8 mouse cellular contexts compared by ENCODE assay signal in genomic region chr4:133969114-133969770, GRCm38 (mm10). TPM values are rescaled to one million over a fixed set of nuclear protein-coding genes. Genes with fewer than 3 reads are reported as not detected.
A peak's percentile ranks its signal among the peaks of the same experiment; 100 is the strongest.
DNase-seq lines count a peak whose midpoint lies in the region; ATAC-seq lines count a peak whose summit lies in the region.

No protein-coding gene starts in this region.

- intact Hi-C loops in heart, postnatal 25 days (cut with DNase I), result loop anchor here (2.0 to 5.0 kb wide), 2 partner anchors 30 to 37 kb away; no protein-coding TSS in a partner anchor

- peak overlapping the region; percentile 96 for H3K9ac ChIP-seq in forebrain, embryonic 14.5 days (ENCODE audit: low read length)
- peak overlapping the region; percentile 97; the same call in 1 of the 2 replicates for H3K9ac ChIP-seq in liver, embryonic 16.5 days (ENCODE audit: low read depth, low read length)

- H3K9me3 ChIP-seq in heart, embryonic 10.5 days, result no peaks in the 10 kb centered on the region
- H3K9me3 ChIP-seq in forebrain, embryonic 14.5 days (replicated peaks; ENCODE audit: control insufficient read depth, low read length), result no peaks in the 10 kb centered on the region
- H3K9me3 ChIP-seq in liver, embryonic 16.5 days (replicated peaks; ENCODE audit: control insufficient read depth, low read length), result no peaks in the 10 kb centered on the region

- DNase-seq in heart, embryonic 10.5 days (ENCODE audit: low spot score), result no peak
- no peak for DNase-seq in heart, postnatal 25 days (ENCODE audit: low spot score)
- DNase-seq in R1 (ENCODE audit: low read depth, low spot score), result peak; percentile 46
- DNase-seq in forebrain, embryonic 14.5 days (ENCODE audit: low spot score), result peak; percentile 85
- DNase-seq in ovary, postnatal 10 days (ENCODE audit: low spot score), result no peak
- DNase-seq in spleen, postnatal 36 days (ENCODE audit: low spot score in 2 of 2), result no peak
- DNase-seq in thymus, postnatal 0 days (ENCODE audit: low spot score), result no peak

- peaks cover 58% of the 10 kb centered on the region for H3K36me3 ChIP-seq in heart, embryonic 10.5 days
- H3K36me3 ChIP-seq in forebrain, embryonic 14.5 days (ENCODE audit: control insufficient read depth, insufficient read depth, low read length), result peaks cover 24% of the 10 kb centered on the region
- H3K36me3 ChIP-seq in liver, embryonic 16.5 days (ENCODE audit: control insufficient read depth, insufficient read depth), result peaks cover 15% of the 10 kb centered on the region

- H3K27me3 ChIP-seq in heart, embryonic 10.5 days (ENCODE audit: insufficient read depth, poor library complexity, severe bottlenecking), result no peaks in the 10 kb centered on the region
- H3K27me3 ChIP-seq in forebrain, embryonic 14.5 days (replicated peaks; ENCODE audit: control insufficient read depth, insufficient read depth, low read length), result no peaks in the 10 kb centered on the region
- no peaks in the 10 kb centered on the region for H3K27me3 ChIP-seq in liver, embryonic 16.5 days (ENCODE audit: control insufficient read depth, insufficient read depth, low read depth, low read length)

- 67% methylated on average over 8 of the region's 8 CpGs for WGBS in heart, embryonic 10.5 days
- 24% methylated on average over 8 of the region's 8 CpGs for WGBS in forebrain, embryonic 14.5 days
- 65% methylated on average over 8 of the region's 8 CpGs for WGBS in liver, embryonic 16.5 days (ENCODE audit: insufficient replicate concordance)

- H3K27ac ChIP-seq in heart, embryonic 10.5 days, result no peak overlapping the region
- H3K27ac ChIP-seq in forebrain, embryonic 14.5 days (ENCODE audit: low read depth, low read length), result peak overlapping the region; percentile 99
- peak overlapping the region; percentile 97 for H3K27ac ChIP-seq in liver, embryonic 16.5 days (ENCODE audit: low read length)

- H3K4me2 ChIP-seq in forebrain, embryonic 14.5 days (ENCODE audit: low read length), result peak overlapping the region; percentile 71
- H3K4me2 ChIP-seq in liver, embryonic 16.5 days (ENCODE audit: low read depth, low read length), result peak overlapping the region; percentile 100; the same call in 1 of the 2 replicates

- peak; percentile 24 for ATAC-seq in forebrain, embryonic 14.5 days
- no peak for ATAC-seq in liver, embryonic 16.5 days (ENCODE audit: low read depth)

- H3K4me1 ChIP-seq in heart, embryonic 10.5 days, result peaks cover 27% of the 10 kb centered on the region
- H3K4me1 ChIP-seq in forebrain, embryonic 14.5 days (ENCODE audit: control insufficient read depth, insufficient read depth, low read length), result peaks cover 42% of the 10 kb centered on the region
- H3K4me1 ChIP-seq in liver, embryonic 16.5 days (ENCODE audit: control insufficient read depth, low read depth, low read length), result peaks cover 22% of the 10 kb centered on the region

- H3K4me3 ChIP-seq in heart, embryonic 10.5 days, result peak overlapping the region; percentile 80
- 0 out of 2 replicates have a peak overlapping the region, but pooled peaks have one; percentile 76 for H3K4me3 ChIP-seq in forebrain, embryonic 14.5 days (ENCODE audit: low read depth, low read length)
- H3K4me3 ChIP-seq in liver, embryonic 16.5 days (ENCODE audit: low read depth, low read length), result peak overlapping the region; percentile 81

RNA-seq across cellular contexts. Expression of gene Hmgn2, which starts 0.8 kb away (rescaled TPM):
- 2,048 and 2,274 TPM in 2 replicates for polyA plus RNA-seq in heart, embryonic 10.5 days (2016; fragmentation: Nextera tagmentation; extraction: Ambion mirVana)
- 100 to 1,000 TPM; 104 to 120 TPM for total RNA-seq in heart, postnatal 25 days (2021)
- polyA plus RNA-seq in forebrain, embryonic 14.5 days (2014; fragmentation: Nextera tagmentation; extraction: Ambion mirVana), result 2,465 and 2,793 TPM in 2 replicates
- polyA plus RNA-seq in liver, embryonic 16.5 days (2015; fragmentation: Nextera tagmentation; extraction: Ambion mirVana), result 517 and 560 TPM in 2 replicates
- 2,843 and 2,903 TPM in 2 replicates for polyA plus RNA-seq in thymus, postnatal 0 days (2015; fragmentation: Nextera tagmentation; extraction: Ambion mirVana)

RNA-seq across cellular contexts. Expression of gene Dhdds, which starts 31.5 kb away (rescaled TPM):
- polyA plus RNA-seq in heart, embryonic 10.5 days (2016; fragmentation: Nextera tagmentation; extraction: Ambion mirVana), result 34.1 and 39.0 TPM in 2 replicates
- 10 to 100 TPM; 26.4 to 30.1 TPM for total RNA-seq in heart, postnatal 25 days (2021)
- polyA plus RNA-seq in forebrain, embryonic 14.5 days (2014; fragmentation: Nextera tagmentation; extraction: Ambion mirVana), result 52.7 and 57.0 TPM in 2 replicates
- polyA plus RNA-seq in liver, embryonic 16.5 days (2015; fragmentation: Nextera tagmentation; extraction: Ambion mirVana), result 17.4 and 20.2 TPM in 2 replicates
- 26.2 and 29.8 TPM in 2 replicates for polyA plus RNA-seq in thymus, postnatal 0 days (2015; fragmentation: Nextera tagmentation; extraction: Ambion mirVana)

RNA-seq across cellular contexts. Expression of gene Lin28a, which starts 49.4 kb away (rescaled TPM):
- polyA plus RNA-seq in heart, embryonic 10.5 days (2016; fragmentation: Nextera tagmentation; extraction: Ambion mirVana), result 4.4 and 12.4 TPM in 2 replicates
- not detected for total RNA-seq in heart, postnatal 25 days (2021)
- polyA plus RNA-seq in forebrain, embryonic 14.5 days (2014; fragmentation: Nextera tagmentation; extraction: Ambion mirVana), result not detected in 2 replicates
- 1.1 and 1.5 TPM in 2 replicates for polyA plus RNA-seq in liver, embryonic 16.5 days (2015; fragmentation: Nextera tagmentation; extraction: Ambion mirVana)
- polyA plus RNA-seq in thymus, postnatal 0 days (2015; fragmentation: Nextera tagmentation; extraction: Ambion mirVana), result 0.04 and 0.13 TPM in 2 replicates

Comparison
In these comparisons a context has a peak if more than half of its experiments do, and no peak if none do; other contexts are left out.
1. DNase-seq: peak in R1 (single experiment) and forebrain, embryonic 14.5 days (single experiment); none in heart, embryonic 10.5 days (single experiment), heart, postnatal 25 days (single experiment), ovary, postnatal 10 days (single experiment), spleen, postnatal 36 days (0 of 2) and thymus, postnatal 0 days (single experiment).
2. Peak in every context shown above with its lines, with median percentiles within 50 percentile points of each other: H3K4me3 ChIP-seq.